Mouse (Mus musculus) monocyte, adult 5-6 weeks (primary cell): ENCODE data around the gene Ednrb. TPM values are rescaled to one million over a fixed set of nuclear protein-coding genes. Genes with fewer than 3 reads are reported as not detected.

Source experiments
- ATAC-seq: fragments of 153-309, 156-312 bp; replicated peaks from 2 replicates; pipeline ENCODE4 v1.8.0; 2017; ENCODE audit warnings: mild to moderate bottlenecking; ENCODE audit not compliant: low TSS enrichment, insufficient number of reproducible peaks, severe bottlenecking, poor library complexity, low FRiP score
- total RNA-seq: library from RNA; stranded (forward); fragments of 200-1000, 200-491, 200-594 nt; gene quantifications from 3 replicates; pipeline ENCODE4 v1.2.3, GENCODE M21; 2017

Gene Ednrb
- total RNA-seq, 1 experiment from 2014 or later = not detected

DNA sequence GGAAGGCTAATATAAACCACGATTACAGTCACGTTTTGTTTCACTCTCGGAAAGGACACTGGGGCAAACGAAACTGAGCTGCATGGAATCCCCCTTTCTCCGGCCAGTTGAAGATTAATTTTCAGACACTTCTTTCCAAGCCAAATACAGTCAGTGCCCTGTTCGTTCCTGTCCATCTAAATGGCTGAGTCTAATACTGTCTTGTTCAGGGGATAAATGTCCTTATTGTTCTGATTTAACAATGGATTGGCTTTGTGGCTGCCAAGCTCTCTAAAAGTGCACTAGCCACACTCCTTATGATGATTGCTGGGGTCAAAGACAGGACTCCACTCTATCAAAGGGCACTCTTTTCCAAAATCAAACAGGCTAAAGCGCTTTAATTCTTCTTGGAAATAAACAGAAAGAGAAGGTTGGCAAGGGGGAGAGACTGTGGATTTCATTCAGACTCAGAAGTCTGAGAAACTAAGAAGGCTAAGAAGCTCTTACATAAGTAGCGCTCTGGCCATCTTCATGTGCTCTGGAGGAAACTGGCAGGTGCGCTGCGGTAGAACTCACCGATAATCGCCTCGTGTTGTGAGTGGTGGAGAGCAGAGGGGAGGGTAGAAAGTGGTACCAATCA lies 65.6 kb downstream of the Ednrb start:
- ATAC-seq = no peak

DNA sequence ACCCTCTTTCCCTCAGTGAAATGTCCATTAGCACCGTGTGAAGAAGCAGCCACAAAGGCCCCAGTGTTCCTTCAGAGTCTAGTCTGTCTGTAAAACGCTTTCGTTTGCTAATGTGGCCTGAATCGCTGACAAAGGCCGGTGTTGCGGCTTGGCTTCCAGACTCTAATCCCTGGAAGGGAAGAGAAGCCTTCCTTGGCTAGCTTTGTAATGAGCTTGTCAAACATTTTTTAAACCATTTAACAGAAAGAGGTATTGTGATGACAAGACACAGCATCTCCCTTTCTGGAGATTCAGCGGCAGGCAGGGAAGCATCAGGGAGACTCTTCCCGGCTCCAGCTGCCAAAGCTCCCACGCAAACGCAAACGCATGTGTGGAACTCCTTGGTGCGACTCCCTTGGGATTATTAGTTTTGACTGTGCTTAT lies 66.2 kb downstream of the Ednrb start:
- no peak for ATAC-seq

DNA sequence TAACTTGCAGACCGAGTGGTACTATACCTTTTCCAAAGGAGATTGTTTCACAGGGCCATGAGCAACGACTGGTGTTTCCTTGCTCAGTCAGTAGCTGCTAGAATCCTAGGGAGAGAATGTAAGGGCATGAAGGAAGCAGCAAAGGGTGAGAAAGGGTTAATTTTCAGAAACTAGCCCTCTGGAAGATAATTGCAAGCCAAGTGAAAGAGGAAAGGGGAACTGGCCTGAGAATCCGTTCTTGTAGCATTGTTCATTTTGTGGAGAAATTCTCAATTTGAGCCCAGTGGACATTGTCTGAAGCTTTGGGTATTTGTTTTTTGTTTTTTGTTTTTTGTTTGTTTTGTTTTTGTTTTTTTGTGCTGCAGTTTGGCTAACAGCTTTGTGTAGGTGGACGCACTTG lies 66.8 kb downstream of the Ednrb start:
- no peak for ATAC-seq

DNA sequence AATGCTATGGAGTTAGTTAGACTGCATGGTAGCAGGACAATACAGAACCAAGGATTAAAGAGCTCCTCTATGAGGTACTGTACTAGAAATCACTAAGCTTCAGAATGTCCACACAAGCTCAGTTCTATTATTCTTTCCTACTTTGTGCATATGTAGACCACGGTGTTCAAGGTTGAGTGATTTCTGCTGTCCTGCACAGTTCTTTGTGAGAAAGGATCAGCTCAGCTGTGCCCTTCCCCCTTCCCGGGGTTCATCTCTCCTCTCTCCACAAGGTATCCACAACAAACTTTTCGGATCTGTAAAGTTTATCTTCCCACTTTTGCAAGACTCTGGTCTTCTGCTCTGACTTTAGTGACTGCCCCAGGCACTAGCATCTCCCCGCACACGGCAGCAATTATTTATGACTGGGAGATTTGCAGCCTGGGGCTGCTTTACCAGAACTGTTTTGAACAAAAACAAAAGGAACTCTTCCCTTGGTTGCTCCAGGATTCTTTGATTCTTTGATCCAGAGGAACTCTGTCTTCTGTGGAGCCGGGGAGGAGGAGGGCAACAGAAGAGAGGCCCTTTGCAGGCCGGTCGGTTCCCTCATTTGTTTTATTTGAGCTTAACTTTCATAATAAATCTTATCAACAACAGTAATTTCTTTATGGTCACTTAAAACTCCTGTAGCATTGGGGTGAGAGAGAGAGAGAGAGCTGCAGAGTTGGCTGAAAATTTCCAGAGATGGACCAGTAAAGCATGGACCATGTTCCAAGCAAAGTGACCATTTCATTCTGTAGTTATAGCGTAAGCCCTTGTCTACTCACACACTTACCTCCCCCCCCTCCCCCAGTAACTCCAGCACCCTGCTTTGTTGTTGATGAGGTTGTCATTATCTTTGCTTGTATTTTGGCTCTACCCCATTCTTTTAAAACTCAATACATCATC lies 74.6 kb downstream of the Ednrb start:
- no peak for ATAC-seq

DNA sequence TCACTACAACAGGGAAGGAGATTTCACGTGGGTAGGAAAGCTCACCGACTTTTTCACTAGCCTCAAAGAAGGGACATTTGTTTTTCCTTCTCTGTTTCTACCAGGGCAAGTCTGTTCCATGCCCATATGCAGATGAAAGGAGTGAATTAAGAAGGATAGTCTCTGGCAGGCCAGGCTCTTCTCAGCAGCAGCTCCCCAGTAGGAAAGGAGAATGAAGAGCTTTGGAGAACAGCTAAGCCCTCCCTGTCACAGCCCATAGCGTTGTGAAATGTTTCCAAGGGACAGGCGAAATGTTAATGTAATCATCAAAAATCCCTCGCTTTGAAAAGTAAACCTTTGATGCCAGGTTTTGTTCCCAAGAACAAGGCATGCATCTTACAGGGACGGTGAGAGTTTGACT lies 76.7 kb downstream of the Ednrb start:
- no peak for ATAC-seq

Other genes starting within 250 kb of the Ednrb start
- 10.5 to 23.0 TPM (median 12.2 TPM) in 3 replicates for gene Slain1, start 194.2 kb downstream of the Ednrb start, total RNA-seq